Comparison of ENCODE assay signal across 17 mouse cellular contexts in genomic region chr5:103918233-103918632, GRCm38 (mm10). TPM values are rescaled to one million over a fixed set of nuclear protein-coding genes. Genes with fewer than 3 reads are reported as not detected.
"Had no signal": no experiment of that assay in that cellular context is flagged by ENCODE, and none has a peak within 500 bp of the region (broad histone marks: within the 10 kb centered on the region; RNA-seq: fewer than 3 reads in every experiment).

No protein-coding gene starts in this region.

- H3K4me2 ChIP-seq: lung, embryonic 14.5 days; midbrain, embryonic 12.5 days; neural tube, embryonic 12.5 days had no signal

- H3K27me3 ChIP-seq: neural tube, embryonic 12.5 days had no signal

- H3K4me3 ChIP-seq: midbrain, embryonic 10.5 days; midbrain, embryonic 12.5 days; neural tube, embryonic 12.5 days had no signal

- H3K36me3 ChIP-seq: midbrain, embryonic 10.5 days; midbrain, embryonic 12.5 days; neural tube, embryonic 12.5 days had no signal

- DNase-seq: lung, adult 18-20 months; lung, embryonic 14.5 days; lung, postnatal 10 days; lung, postnatal 4 days; midbrain, embryonic 14.5 days; right cerebral cortex, postnatal 14 days; spleen, adult 18-20 months; thymus, adult 18-20 months; thymus, postnatal 14 days; thymus, postnatal 36 days had no signal

- H3K27ac ChIP-seq: midbrain, embryonic 10.5 days; midbrain, embryonic 12.5 days; neural tube, embryonic 12.5 days had no signal

RNA-seq across cellular contexts. Expression of gene Hsd17b13, which starts 59.0 kb away (rescaled TPM):
- total RNA-seq: megakaryocyte, adult 5-6 weeks; megakaryocyte-erythroid progenitor cell, adult 5-6 weeks had no signal
- polyA plus RNA-seq: midbrain, embryonic 10.5 days; midbrain, embryonic 12.5 days; midbrain, embryonic 14.5 days; midbrain, embryonic 16.5 days; neural tube, embryonic 12.5 days; neural tube, embryonic 14.5 days had no signal
